Mouse (Mus musculus): ENCODE data around the gene Ccnyl1. TPM values are rescaled to one million over a fixed set of nuclear protein-coding genes. Genes with fewer than 3 reads are reported as not detected.

The Ccnyl1 gene
- polyA plus RNA-seq, 1 experiment from 2014 or later = 3.9 TPM

- 0% methylated on average over 20 of the region's 55 CpGs for WGBS
- peak; percentile 37 for DNase-seq (ENCODE audit: low spot score)
Measured at GRCm38 (mm10) chr1:64691121-64691551, 881 bp downstream of the Ccnyl1 start.

DNA sequence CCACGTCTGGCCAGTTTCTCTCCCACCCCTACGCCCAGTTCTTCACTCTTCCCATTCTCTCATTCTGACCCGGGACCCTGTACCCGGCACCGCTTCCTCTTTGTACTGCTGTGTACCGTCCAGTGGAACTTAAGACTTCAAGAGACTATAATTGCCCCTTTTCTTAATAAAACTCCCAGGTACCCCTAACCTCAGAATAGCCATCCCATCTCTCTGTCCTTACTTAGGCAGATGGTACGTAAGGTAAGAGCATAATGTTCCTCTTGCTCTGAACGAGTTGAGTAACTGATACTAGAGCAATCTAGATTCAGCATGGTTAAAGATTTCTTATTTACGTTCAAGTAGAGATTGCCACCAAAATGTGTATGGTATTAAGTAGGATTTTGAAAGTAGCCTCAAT, 1.3 kb downstream of the Ccnyl1 start:
- Histone ChIP-seq H3K27ac (ENCODE audit: low read length) (peak overlapping the region; percentile 79), H3K9ac (replicated peaks; ENCODE audit: low read depth) (peak overlapping the region; percentile 64), H3K4me2 (replicated peaks; ENCODE audit: low read depth, low read length) (peak overlapping the region; percentile 82), H3K36me3 (ENCODE audit: insufficient read depth, low read length) (no peaks in the 10 kb centered on the region), H3K4me1 (ENCODE audit: insufficient read depth, low read depth, low read length) (peaks cover 9% of the 10 kb centered on the region; the same call in 1 of the 2 replicates), H3K27me3 (replicated peaks; ENCODE audit: insufficient read depth, low read length) (no peaks in the 10 kb centered on the region), H3K4me3 (ENCODE audit: low read depth, low read length) (peak overlapping the region; percentile 81), H3K9me3 (ENCODE audit: low read length) (no peaks in the 10 kb centered on the region)
- WGBS = 3% methylated on average over 9 of the region's 9 CpGs
- no peak for TF ChIP-seq EP300 (IDR thresholded peaks at IDR 0.05)
- DNase-seq (ENCODE audit: low spot score) = no peak
- no peak for ATAC-seq

More at GRCm38 (mm10) chr1:64691121-64691551, 881 bp downstream of the Ccnyl1 start:
- Histone ChIP-seq H3K9ac (replicated peaks; ENCODE audit: low read depth) (peak overlapping the region; percentile 64), H3K4me2 (replicated peaks; ENCODE audit: low read depth, low read length) (peak overlapping the region; percentile 82), H3K27me3 (replicated peaks; ENCODE audit: insufficient read depth, low read length) (no peaks in the 10 kb centered on the region), H3K4me1 (ENCODE audit: insufficient read depth, low read depth, low read length) (peaks cover 9% of the 10 kb centered on the region; the same call in 1 of the 2 replicates), H3K27ac (ENCODE audit: low read length) (peak overlapping the region; percentile 79), H3K36me3 (ENCODE audit: insufficient read depth, low read length) (no peaks in the 10 kb centered on the region), H3K9me3 (ENCODE audit: low read length) (no peaks in the 10 kb centered on the region), H3K4me3 (ENCODE audit: low read depth, low read length) (peak overlapping the region; percentile 81)
- TF ChIP-seq CTCF (IDR thresholded peaks at IDR 0.05) (no peak), EP300 (IDR thresholded peaks at IDR 0.05) (no peak)
- ATAC-seq = peak; percentile 15

- Histone ChIP-seq H3K4me2 (replicated peaks; ENCODE audit: low read depth, low read length) (no peak overlapping the region), H3K4me3 (ENCODE audit: low read depth, low read length) (no peak overlapping the region), H3K9me3 (ENCODE audit: low read length) (no peaks in the 10 kb centered on the region), H3K27me3 (replicated peaks; ENCODE audit: insufficient read depth, low read length) (no peaks in the 10 kb centered on the region), H3K9ac (replicated peaks; ENCODE audit: low read depth) (no peak overlapping the region), H3K4me1 (ENCODE audit: insufficient read depth, low read depth, low read length) (peaks cover 5% of the 10 kb centered on the region; the same call in 1 of the 2 replicates), H3K27ac (ENCODE audit: low read length) (no peak overlapping the region), H3K36me3 (ENCODE audit: insufficient read depth, low read length) (no peaks in the 10 kb centered on the region)
- ATAC-seq (no peak), DNase-seq (ENCODE audit: low spot score) (no peak)
- whole genome bisulfite sequencing = 88% methylated on average over 3 of the region's 3 CpGs
- TF ChIP-seq CTCF (IDR thresholded peaks at IDR 0.05) (no peak), EP300 (IDR thresholded peaks at IDR 0.05) (no peak)
Measured at GRCm38 (mm10) chr1:64695156-64695555, 4.9 kb downstream of the Ccnyl1 start.

- H3K4me2 ChIP-seq (replicated peaks; ENCODE audit: low read depth, low read length) = no peak overlapping the region
- WGBS = 62% methylated on average over 3 of the region's 3 CpGs
- ATAC-seq = peak; percentile 49
Measured at GRCm38 (mm10) chr1:64701780-64702179, 11.5 kb downstream of the Ccnyl1 start.

DNA sequence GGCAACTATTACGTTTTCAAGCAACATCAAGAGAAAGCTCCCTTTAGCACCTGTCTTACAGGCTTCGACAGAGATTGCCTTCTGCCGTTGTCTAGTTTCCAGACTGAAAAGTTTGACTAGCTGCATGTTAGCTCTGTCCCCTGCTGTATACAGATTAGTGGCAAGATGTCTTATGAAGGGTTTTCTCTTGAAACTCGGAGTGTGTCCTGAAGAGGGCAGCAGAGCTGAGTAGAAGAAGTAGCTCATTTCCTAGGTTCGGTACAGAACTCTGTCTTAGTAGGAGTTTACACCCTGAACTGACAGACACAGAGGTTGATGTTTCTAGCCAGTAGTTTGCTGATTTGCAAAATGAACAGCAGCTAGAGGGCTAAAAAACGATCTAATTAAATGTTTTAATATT, 15.0 kb downstream of the Ccnyl1 start:
- Histone ChIP-seq H3K4me1 (ENCODE audit: insufficient read depth, low read depth, low read length) (no peaks in the 10 kb centered on the region), H3K36me3 (ENCODE audit: insufficient read depth, low read length) (no peaks in the 10 kb centered on the region), H3K4me2 (replicated peaks; ENCODE audit: low read depth, low read length) (no peak overlapping the region), H3K9me3 (ENCODE audit: low read length) (no peaks in the 10 kb centered on the region), H3K4me3 (ENCODE audit: low read depth, low read length) (no peak overlapping the region), H3K27ac (ENCODE audit: low read length) (no peak overlapping the region), H3K27me3 (replicated peaks; ENCODE audit: insufficient read depth, low read length) (no peaks in the 10 kb centered on the region), H3K9ac (replicated peaks; ENCODE audit: low read depth) (no peak overlapping the region)
- 46% methylated on average over 6 of the region's 6 CpGs for WGBS
- DNase-seq (ENCODE audit: low spot score) (peak; percentile 78), ATAC-seq (no peak)
- TF ChIP-seq EP300 (IDR thresholded peaks at IDR 0.05) (no peak), CTCF (IDR thresholded peaks at IDR 0.05) (peak; percentile 78)

More at GRCm38 (mm10) chr1:64701780-64702179, 11.5 kb downstream of the Ccnyl1 start:
- Histone ChIP-seq H3K4me1 (ENCODE audit: insufficient read depth, low read depth, low read length) (no peaks in the 10 kb centered on the region), H3K9ac (replicated peaks; ENCODE audit: low read depth) (no peak overlapping the region), H3K4me3 (ENCODE audit: low read depth, low read length) (no peak overlapping the region), H3K27ac (ENCODE audit: low read length) (no peak overlapping the region), H3K36me3 (ENCODE audit: insufficient read depth, low read length) (no peaks in the 10 kb centered on the region), H3K27me3 (replicated peaks; ENCODE audit: insufficient read depth, low read length) (no peaks in the 10 kb centered on the region), H3K9me3 (ENCODE audit: low read length) (no peaks in the 10 kb centered on the region)
- TF ChIP-seq CTCF (IDR thresholded peaks at IDR 0.05) = no peak
- no peak for TF ChIP-seq EP300 (IDR thresholded peaks at IDR 0.05)
- DNase-seq (ENCODE audit: low spot score) = peak; percentile 11

GRCm38 (mm10) chr1:64706610-64707009, 16.4 kb downstream of the Ccnyl1 start:
- TF ChIP-seq CTCF (IDR thresholded peaks at IDR 0.05) (no peak), EP300 (IDR thresholded peaks at IDR 0.05) (no peak)
- no peak overlapping the region for H3K27ac ChIP-seq (ENCODE audit: low read length)
- WGBS = 92% methylated on average over 2 of the region's 2 CpGs
- no peaks in the 10 kb centered on the region for H3K4me1 ChIP-seq (ENCODE audit: insufficient read depth, low read depth, low read length)
- DNase-seq (ENCODE audit: low spot score) (no peak), ATAC-seq (no peak)
- no peaks in the 10 kb centered on the region for H3K9me3 ChIP-seq (ENCODE audit: low read length)
- H3K36me3 ChIP-seq (ENCODE audit: insufficient read depth, low read length) = no peaks in the 10 kb centered on the region
- H3K27me3 ChIP-seq (replicated peaks; ENCODE audit: insufficient read depth, low read length) = no peaks in the 10 kb centered on the region
- no peak overlapping the region for H3K4me2 ChIP-seq (replicated peaks; ENCODE audit: low read depth, low read length)
- H3K4me3 ChIP-seq (ENCODE audit: low read depth, low read length) = no peak overlapping the region
- H3K9ac ChIP-seq (replicated peaks; ENCODE audit: low read depth) = no peak overlapping the region

GRCm38 (mm10) chr1:64709891-64710290, 19.6 kb downstream of the Ccnyl1 start:
- no peak overlapping the region for H3K4me2 ChIP-seq (replicated peaks; ENCODE audit: low read depth, low read length)
- no peak overlapping the region for H3K9ac ChIP-seq (replicated peaks; ENCODE audit: low read depth)
- no peak for ATAC-seq
- no peaks in the 10 kb centered on the region for H3K36me3 ChIP-seq (ENCODE audit: insufficient read depth, low read length)
- 24% methylated on average over 2 of the region's 2 CpGs for WGBS
- H3K27ac ChIP-seq (ENCODE audit: low read length) = no peak overlapping the region
- H3K4me3 ChIP-seq (ENCODE audit: low read depth, low read length) = no peak overlapping the region
- TF ChIP-seq EP300 (IDR thresholded peaks at IDR 0.05) = no peak
- TF ChIP-seq CTCF (IDR thresholded peaks at IDR 0.05) = peak; percentile 68
- H3K4me1 ChIP-seq (ENCODE audit: insufficient read depth, low read depth, low read length) = no peaks in the 10 kb centered on the region
- peak; percentile 63 for DNase-seq (ENCODE audit: low spot score)
- no peaks in the 10 kb centered on the region for H3K9me3 ChIP-seq (ENCODE audit: low read length)
- H3K27me3 ChIP-seq (replicated peaks; ENCODE audit: insufficient read depth, low read length) = no peaks in the 10 kb centered on the region

Measured in lung, postnatal 0 days (tissue).